Mouse (Mus musculus) liver, postnatal 0 days (tissue): Measurements from ENCODE around the gene Olfr213.

ENCODE experiments used
- CTCF ChIP-seq: sonication (generic); IDR thresholded peaks from 2 replicates; pipeline ENCODE4 v1.5.1; 2016; ENCODE audit warnings: antibody characterized with exemption, low read depth
- EP300 ChIP-seq: IDR thresholded peaks from 2 replicates; pipeline ENCODE4 v1.6.1; 2016; ENCODE audit warnings: antibody characterized with exemption, low read depth, mild to moderate bottlenecking

DNA sequence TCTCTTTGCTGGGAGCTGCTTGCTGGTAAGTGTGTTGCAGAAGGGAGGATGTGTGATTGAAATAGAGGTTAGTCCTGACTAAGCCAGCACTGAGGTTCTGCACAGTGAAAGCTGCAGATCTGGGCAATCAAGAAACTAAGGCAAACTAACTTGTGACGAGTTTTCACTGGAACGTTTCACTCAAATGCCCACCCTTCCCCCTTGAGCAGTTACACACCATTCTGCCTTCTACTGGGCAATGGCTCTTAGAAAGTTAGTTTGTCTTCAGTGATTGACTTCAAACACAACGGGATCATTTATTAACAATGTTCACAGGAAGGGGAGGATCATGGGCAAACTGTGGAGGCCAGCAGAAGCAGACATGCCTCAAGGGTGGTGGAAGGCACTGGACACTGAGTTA, 16.7 kb downstream of the Olfr213 start:
- TF ChIP-seq CTCF (no peak), EP300 (no peak)
